Mouse (Mus musculus) embryonic facial prominence, embryonic 11.5 days (tissue): ENCODE measurements around the gene Ddit4l. TPM values are rescaled to one million over a fixed set of nuclear protein-coding genes. Genes with fewer than 3 reads are reported as not detected.

ENCODE experiments used
- ATAC-seq: fragments of 200-750 bp; cut with Nextera tagmentation; replicated peaks from 2 replicates; pipeline ENCODE4 v1.8.0; 2017; ENCODE audit warnings: low read depth; ENCODE audit not compliant: insufficient number of reproducible peaks, low FRiP score, low TSS enrichment
- DNase-seq: peaks from one replicate; pipeline ENCODE4 v3.0.0-alpha.2; 2015; ENCODE audit warnings: low spot score
- H3K27ac ChIP-seq: fragments of 300-500 bp; sonication (generic); replicated peaks from 2 replicates; pipeline ENCODE4 v1.5.1; 2014; ENCODE audit warnings: mild to moderate bottlenecking, low read depth, low read length, control low read depth
- H3K27me3 ChIP-seq: fragments of 300-500 bp; sonication (generic); 2 replicates; pipeline ENCODE4 v1.6.1; 2014; ENCODE audit warnings: mild to moderate bottlenecking, low read length, moderate library complexity, mixed read lengths; ENCODE audit not compliant: control insufficient read depth, insufficient read depth
- H3K36me3 ChIP-seq: fragments of 300-500 bp; sonication (generic); replicated peaks from 2 replicates; pipeline ENCODE4 v1.6.1; 2014; ENCODE audit warnings: low read depth, mild to moderate bottlenecking, low read length, moderate library complexity, mixed read lengths; ENCODE audit not compliant: control insufficient read depth, insufficient read depth
- H3K4me1 ChIP-seq: fragments of 300-500 bp; sonication (generic); 2 replicates; pipeline ENCODE4 v1.6.1; 2014; ENCODE audit warnings: low read length, mixed read lengths; ENCODE audit not compliant: control insufficient read depth, insufficient read depth
- H3K4me2 ChIP-seq: fragments of 300-500 bp; sonication (generic); 2 replicates; pipeline ENCODE4 v1.6.1; 2014; ENCODE audit warnings: low read depth, mild to moderate bottlenecking, control low read depth, low read length, moderate library complexity
- H3K4me3 ChIP-seq: fragments of 300-500 bp; sonication (generic); 2 replicates; pipeline ENCODE4 v1.5.1; 2014; ENCODE audit warnings: low read depth, low read length, control low read depth
- H3K9ac ChIP-seq: fragments of 300-500 bp; sonication (generic); replicated peaks from 2 replicates; pipeline ENCODE4 v1.6.1; 2014; ENCODE audit warnings: mild to moderate bottlenecking, control low read depth, low read length
- H3K9me3 ChIP-seq: fragments of 300-500 bp; sonication (generic); replicated peaks from 2 replicates; pipeline ENCODE4 v1.6.1; 2016; ENCODE audit warnings: mild to moderate bottlenecking, low read length, inconsistent platforms, mixed read lengths; ENCODE audit not compliant: control insufficient read depth
- WGBS: fragments of 180-500 bp; shearing (Covaris S2); extraction: QIAGEN DNeasy Blood & Tissue Kit; methylation state at CpG from one replicate; pipeline ENCODE4 v1.1.7; 2014; 5-methylcytosine and 5-hydroxymethylcytosine counted together
- polyA plus RNA-seq: library from polyadenylated mRNA; unstranded; fragments of >200 nt; fragmentation: Nextera tagmentation; extraction: Ambion mirVana; gene quantifications from 2 replicates; pipeline ENCODE4 v1.2.1, GENCODE M21; 2014

The Ddit4l gene
- polyA plus RNA-seq, 1 experiment from 2014 or later, result 27.3 TPM

DNA sequence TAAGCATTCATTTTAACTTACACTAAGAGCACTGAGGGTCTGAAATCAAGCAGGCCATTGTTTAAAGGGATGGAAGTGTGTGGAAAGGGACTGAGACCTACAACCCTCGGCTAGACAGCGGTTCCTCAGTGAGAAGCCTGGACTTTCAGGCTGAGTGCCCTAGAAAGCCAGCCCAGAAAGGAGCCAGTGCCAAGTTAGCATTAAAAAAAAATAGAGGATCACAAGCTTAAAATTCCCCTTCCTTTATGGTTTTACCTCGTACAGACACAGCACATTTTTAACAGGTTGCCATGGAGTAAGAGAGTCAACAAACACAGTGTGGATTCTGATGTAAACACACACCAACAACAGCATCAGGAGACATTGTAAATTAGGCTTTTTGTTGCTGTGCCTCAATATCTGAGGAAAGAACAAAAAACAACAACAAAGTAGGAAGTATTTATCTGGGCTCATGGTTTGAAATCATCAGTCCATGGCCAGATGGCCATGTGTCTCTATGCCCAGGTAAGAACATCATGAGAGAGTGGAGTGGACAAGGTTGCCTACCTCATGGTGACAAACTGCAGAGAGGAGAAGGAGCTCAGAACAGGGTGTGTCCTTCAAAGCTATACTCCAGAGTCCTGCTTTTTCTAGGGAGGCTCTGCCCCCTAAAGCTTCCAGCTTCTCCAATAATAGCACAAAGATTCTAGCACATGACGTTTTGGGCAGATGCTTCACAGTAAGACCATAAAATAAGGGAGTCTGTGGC, 10.1 kb upstream of the Ddit4l start:
- Histone ChIP-seq H3K4me1 (no peaks in the 10 kb centered on the region), H3K36me3 (no peaks in the 10 kb centered on the region), H3K4me2 (no peak overlapping the region), H3K4me3 (no peak overlapping the region), H3K27ac (no peak overlapping the region), H3K9me3 (no peaks in the 10 kb centered on the region), H3K9ac (no peak overlapping the region), H3K27me3 (no peaks in the 10 kb centered on the region)
- DNase-seq (no peak), ATAC-seq (no peak)
- WGBS, result 75% methylated on average over 4 of the region's 4 CpGs

DNA sequence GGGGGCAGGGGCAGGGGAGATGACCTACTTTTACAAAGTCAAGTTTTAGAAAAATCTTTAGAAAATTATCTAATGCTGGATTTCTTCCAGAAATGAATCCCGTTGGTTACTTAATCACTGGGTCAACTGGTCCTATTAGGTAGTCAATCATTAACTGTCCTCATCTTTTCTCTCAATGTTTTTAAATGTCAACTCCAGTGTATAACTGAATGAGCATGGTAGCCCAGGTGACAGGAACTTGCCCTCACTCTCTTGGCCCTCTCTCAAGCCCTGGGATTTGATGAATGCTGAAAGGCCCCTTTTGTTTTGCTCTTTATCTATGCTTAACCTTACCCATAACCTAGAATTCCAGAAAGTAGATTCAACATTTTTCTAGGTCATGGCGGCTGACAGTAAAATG, 9.4 kb upstream of the Ddit4l start:
- Histone ChIP-seq H3K36me3 (no peaks in the 10 kb centered on the region), H3K4me2 (no peak overlapping the region), H3K9me3 (no peaks in the 10 kb centered on the region), H3K9ac (no peak overlapping the region), H3K27ac (no peak overlapping the region), H3K27me3 (no peaks in the 10 kb centered on the region), H3K4me3 (no peak overlapping the region), H3K4me1 (no peaks in the 10 kb centered on the region)
- 78% methylated on average over 2 of the region's 2 CpGs for WGBS
- ATAC-seq (no peak), DNase-seq (no peak)

DNA sequence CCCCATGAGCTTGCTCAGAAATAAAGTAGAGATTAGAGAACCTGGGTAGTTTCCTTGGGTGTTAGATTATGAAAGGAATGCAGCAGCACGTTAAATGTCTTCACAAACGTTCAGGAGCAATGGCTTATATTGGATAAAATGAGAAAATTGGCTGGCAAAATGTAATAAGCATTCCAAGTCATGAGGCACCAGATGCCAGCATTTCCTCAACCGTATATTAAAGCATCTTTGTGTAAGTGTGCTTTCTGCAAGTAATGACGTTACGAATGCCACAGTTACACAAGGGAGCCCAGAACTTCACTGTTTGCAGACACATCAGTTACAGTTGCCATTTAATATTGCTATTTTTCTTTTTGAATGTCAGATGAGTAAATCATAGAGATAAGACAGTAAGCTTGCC, 872 bp upstream of the Ddit4l start:
- Histone ChIP-seq H3K36me3 (no peaks in the 10 kb centered on the region), H3K4me3 (no peak overlapping the region), H3K27ac (no peak overlapping the region), H3K27me3 (no peaks in the 10 kb centered on the region; the same call in 1 of the 2 replicates), H3K9ac (no peak overlapping the region), H3K9me3 (no peaks in the 10 kb centered on the region), H3K4me2 (no peak overlapping the region), H3K4me1 (no peaks in the 10 kb centered on the region)
- ATAC-seq (no peak), DNase-seq (no peak)
- WGBS, result 90% methylated on average over 5 of the region's 5 CpGs

DNA sequence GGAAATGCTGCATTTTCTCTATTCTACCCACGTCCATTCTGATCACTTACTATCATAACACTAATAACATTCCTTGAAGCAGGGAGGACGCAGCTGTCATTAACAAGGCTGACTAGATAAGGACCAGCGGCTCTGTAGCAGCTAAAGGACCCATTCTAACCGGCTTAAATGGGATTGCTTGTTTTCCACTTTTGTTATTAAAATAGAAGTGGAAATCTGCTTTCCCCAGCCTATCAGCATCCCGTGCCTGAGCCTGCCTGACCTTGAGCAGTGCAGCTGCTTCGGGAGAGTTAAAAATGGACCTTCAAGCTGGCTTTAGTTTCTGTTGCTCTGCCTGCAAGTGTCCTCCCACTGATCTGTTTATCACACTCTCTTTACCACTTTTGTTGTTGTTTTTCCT, 679 bp downstream of the Ddit4l start:
- DNase-seq (no peak), ATAC-seq (no peak)

DNA sequence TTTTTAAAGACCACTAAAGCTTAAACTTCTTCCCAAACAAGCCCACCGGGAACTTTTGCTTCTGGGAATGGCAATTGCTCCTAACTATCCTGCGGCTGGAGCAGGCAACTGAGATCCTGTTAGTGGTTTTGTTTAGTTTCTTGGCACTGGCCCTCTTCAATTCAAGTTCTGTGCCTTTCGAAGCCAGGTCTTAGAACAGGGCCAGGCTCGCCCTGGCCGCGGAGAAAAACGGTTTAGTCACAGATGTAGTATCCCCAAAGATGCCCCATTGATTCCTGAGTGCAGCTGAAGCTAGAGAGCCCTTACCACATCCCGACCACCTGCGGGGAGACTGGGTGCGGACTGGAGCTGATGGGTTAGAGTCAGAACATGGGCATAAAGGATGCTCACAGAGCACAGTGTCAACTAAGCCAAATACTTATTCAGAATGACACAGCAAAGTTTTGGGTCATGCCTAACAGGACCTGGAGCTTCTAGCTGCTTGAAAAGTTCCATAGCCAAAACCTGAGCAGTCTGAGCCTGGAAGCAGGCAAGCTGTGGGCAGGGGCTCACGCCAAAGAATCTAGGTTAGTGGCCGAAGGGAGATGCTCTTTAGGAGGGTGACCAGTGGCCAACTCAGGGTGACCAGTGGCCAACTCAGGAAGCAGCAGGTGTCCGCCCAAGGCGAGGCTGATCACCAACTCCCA, 1.6 kb downstream of the Ddit4l start:
- no peak for DNase-seq
- Histone ChIP-seq H3K4me3 (peak overlapping the region; percentile 55), H3K27ac (no peak overlapping the region), H3K4me1 (no peaks in the 10 kb centered on the region), H3K36me3 (no peaks in the 10 kb centered on the region), H3K9me3 (no peaks in the 10 kb centered on the region), H3K27me3 (no peaks in the 10 kb centered on the region; the same call in 1 of the 2 replicates), H3K9ac (no peak overlapping the region; the same call in 1 of the 2 replicates), H3K4me2 (peak overlapping the region; percentile 86)
- no peak for ATAC-seq
- 26% methylated on average over 14 of the region's 14 CpGs for WGBS

More for the DNA sequence above, 679 bp downstream of the Ddit4l start:
- Histone ChIP-seq H3K9ac (no peak overlapping the region), H3K36me3 (no peaks in the 10 kb centered on the region), H3K4me1 (no peaks in the 10 kb centered on the region), H3K4me2 (no peak overlapping the region), H3K27me3 (no peaks in the 10 kb centered on the region; the same call in 1 of the 2 replicates), H3K27ac (no peak overlapping the region), H3K4me3 (no peak overlapping the region), H3K9me3 (no peaks in the 10 kb centered on the region)
- 33% methylated on average over 6 of the region's 6 CpGs for WGBS

DNA sequence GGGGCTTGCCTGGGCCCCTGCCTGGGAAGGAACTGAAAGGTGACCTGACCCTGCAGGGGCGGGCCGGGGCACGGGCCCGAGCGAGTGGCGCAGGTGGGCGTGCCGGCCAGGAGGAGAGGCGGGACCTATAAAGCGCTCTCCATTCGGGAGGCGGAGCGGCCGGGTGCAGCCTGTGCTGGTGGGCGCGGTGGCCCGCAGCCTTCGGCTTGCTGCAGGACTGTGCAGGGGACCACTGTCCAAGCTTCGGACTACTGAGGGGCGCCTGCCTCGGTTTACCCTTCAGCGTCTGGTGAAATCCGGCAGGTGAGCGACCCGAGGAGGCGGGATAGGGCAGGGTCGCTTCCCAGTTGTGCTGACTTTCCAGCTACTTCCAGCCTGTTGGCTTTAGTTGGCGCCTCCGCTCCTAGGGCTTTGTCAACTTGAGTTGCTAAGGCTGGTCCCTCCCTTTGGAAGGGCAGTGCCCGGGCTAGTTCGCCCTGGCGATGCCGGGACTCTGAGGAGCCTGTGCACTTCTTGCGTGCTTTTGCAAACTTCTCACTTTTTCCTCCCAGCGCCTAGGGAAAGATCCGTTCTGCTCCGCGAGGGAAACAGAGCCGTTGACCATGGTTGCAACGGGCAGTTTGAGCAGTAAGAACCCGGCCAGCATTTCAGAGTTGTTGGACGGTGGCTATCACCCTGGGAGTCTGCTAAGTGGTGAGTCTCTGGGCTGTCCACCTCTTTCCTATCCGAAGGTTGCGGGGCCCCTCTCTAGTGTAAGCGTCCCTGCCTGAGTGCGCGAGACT, 2.4 kb downstream of the Ddit4l start:
- Histone ChIP-seq H3K4me3 (peak overlapping the region; percentile 55), H3K27ac (no peak overlapping the region), H3K36me3 (no peaks in the 10 kb centered on the region), H3K27me3 (no peaks in the 10 kb centered on the region; the same call in 1 of the 2 replicates), H3K9ac (peak overlapping the region; percentile 66), H3K4me1 (no peaks in the 10 kb centered on the region), H3K4me2 (peak overlapping the region; percentile 86), H3K9me3 (no peaks in the 10 kb centered on the region)
- peak; percentile 76 for DNase-seq
- WGBS, result 1% methylated on average over 47 of the region's 47 CpGs
- peak; percentile 97 for ATAC-seq

DNA sequence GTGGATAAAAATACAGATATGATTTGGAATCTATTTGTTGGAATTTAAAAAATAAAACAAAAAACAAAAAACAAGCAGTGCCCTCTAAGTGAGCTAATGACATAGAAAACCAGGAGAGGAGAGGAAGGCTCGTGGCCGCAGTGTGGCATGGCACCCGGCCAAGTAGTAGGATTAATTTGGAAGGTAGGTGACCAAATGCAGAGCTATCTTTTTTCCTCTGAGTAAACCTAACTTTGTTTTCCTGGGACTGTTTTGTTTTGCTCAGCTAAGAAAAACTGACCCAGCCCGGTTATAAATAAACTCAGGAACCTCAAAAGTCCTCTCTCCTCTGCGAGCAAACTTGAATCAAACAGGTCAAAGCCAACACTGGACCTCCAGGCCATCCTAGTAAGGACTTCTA, 3.6 kb downstream of the Ddit4l start:
- ATAC-seq (no peak), DNase-seq (no peak)
- Histone ChIP-seq H3K27me3 (no peaks in the 10 kb centered on the region; the same call in 1 of the 2 replicates), H3K9ac (no peak overlapping the region), H3K27ac (no peak overlapping the region), H3K4me1 (no peaks in the 10 kb centered on the region), H3K36me3 (no peaks in the 10 kb centered on the region), H3K4me2 (no peak overlapping the region), H3K4me3 (no peak overlapping the region), H3K9me3 (no peaks in the 10 kb centered on the region)
- 77% methylated on average over 5 of the region's 5 CpGs for WGBS
